Mouse (Mus musculus): ENCODE data around the gene Edem1.

DNA sequence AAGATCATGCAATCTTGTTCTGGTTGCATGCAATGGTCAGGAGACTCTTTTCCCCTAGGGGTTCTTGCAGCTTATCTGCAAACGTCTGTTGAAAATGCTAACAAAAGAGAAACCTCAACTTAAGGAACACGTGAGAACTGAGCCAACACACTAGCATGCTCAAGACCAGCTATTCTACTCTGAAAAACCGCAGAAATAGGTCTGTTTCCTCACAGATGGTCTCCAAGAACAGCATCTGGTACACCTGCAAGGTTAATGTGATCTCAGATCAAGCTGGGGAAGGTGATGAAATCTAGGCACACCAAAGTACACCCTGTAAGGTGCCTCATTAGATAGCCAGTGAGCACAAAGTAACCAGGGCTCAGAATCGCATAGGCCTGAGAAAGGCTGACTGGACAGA lies 11.0 kb downstream of the Edem1 start:
- no peak for TF ChIP-seq CTCF (IDR thresholded peaks at IDR 0.05; ENCODE audit: insufficient read depth, low read length)
- TF ChIP-seq POLR2A (IDR thresholded peaks at IDR 0.05; ENCODE audit: borderline replicate concordance, extremely low read depth, low read depth, low read length), result no peak

All from lung, adult 2 months (tissue).